Mouse (Mus musculus) megakaryocyte, embryonic 14.5 days (primary cell): Measurements from ENCODE around the gene Fam171a1.

ENCODE experiments used
- FLI1 ChIP-seq: IDR thresholded peaks from 2 replicates; pipeline ENCODE4 v1.6.1; 2012; ENCODE audit warnings: low read length, inconsistent platforms, mixed read lengths
- GATA1 ChIP-seq: IDR thresholded peaks from 3 replicates; pipeline ENCODE4 v1.6.1; 2012; ENCODE audit warnings: mixed read lengths, low read length, inconsistent platforms, borderline replicate concordance

DNA sequence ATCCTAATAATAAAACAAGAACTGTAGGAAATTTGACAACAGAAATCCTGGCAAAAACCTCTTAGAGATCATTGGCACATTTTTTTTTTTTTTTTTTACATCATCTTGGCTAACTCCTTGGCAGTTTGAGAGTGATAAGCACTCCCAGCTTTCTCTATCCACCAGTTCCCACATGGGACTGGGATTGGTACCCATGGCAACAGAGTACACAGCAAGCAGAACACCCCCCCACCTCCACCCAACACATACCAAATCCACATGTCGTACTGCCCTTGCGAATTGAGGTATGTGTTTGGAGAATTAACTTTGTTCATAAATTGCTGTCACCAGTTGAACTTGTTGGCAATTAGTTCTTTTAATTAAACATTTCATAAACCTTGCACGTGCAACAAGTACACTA is 37.3 kb downstream of the Fam171a1 start:
- TF ChIP-seq GATA1: no peak
- TF ChIP-seq FLI1: no peak
